Mouse (Mus musculus): Measurements from ENCODE around the gene Fat3.

The Fat3 gene

DNA sequence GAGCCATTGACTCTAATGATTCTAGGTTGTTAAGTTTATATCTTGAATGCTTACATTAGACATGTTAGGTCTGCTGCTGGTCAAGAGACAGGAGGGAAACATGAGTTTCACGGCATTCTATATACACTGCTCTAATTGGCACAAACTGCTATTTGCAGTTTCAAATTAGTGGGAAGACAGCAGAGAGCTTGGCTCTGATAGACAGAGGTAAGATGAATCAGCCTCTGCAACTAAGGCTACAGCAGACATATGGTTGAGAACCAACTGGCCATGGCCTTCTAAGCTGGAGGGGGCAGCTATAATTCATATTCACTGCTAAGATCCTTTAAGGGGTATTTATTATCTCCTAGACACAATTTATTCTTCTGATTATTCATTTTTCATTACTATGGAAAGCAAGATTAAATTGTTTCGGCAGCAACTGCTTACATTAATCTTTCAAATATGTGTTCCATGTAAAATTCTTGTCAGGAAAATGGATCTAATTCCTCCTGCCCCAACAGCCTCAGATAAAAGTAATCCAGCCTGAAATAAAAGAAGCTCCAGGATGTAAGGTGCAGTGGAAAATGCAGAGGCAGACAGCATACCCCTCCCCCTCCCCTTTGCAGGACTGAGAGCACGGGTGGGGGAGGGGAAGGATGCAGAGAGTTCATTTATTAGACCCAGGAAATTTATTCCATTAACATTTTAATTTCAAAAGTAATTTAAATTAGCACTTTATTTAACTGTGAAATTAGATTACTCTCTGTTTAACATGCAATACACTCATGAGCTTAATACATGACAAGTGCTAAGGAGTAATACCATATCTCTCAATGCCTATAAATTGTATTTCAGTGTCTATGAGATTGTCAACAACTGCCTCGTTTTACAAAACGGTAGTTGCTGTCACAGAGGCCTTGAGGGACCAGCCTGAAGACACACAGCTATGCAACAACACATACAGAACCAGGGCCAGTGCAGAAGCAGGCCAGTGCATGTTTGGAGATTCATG, 189.9 kb downstream of the Fat3 start:
- no peak for DNase-seq (ENCODE audit: low read depth, low spot score)

DNA sequence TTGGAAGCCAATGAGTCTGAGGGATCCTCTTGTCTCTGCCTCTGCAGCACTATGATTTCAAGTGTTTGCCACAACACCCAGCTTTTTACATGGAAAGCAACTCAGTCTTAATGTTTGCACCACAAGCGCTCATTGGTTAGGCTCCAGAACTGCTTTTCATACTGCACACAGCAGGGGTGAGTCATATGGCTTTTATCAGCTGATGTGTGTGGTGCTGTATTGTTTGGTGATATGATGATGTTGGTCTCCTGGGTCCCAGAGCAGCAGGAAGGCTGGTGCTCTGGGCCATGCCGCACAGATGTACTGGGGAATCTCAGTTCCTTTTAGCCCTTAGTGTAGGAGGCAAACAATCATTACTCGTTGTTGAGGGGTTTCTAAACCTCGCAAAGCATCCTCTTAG, 190.8 kb downstream of the Fat3 start:
- no peak for DNase-seq (ENCODE audit: low read depth, low spot score)

DNA sequence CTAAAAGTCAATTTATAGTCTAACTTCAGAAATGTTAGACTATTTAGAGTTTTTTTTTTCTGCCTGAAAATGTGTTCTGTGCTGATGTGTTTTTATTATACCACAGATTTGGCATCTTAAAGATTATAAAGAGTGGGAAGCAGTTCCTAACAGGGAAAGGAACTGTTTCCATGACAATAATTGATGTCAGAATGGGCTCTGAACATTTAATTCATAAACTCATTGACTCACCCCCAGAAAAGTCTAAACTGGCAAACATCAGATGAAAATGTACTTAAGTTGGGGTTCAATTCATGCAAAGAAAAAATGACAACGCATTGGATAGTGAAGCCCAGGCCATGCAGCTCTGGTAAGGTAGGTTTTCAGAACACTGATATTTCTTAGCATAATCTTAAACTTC, 193.3 kb downstream of the Fat3 start:
- DNase-seq (ENCODE audit: low read depth, low spot score): no peak

DNA sequence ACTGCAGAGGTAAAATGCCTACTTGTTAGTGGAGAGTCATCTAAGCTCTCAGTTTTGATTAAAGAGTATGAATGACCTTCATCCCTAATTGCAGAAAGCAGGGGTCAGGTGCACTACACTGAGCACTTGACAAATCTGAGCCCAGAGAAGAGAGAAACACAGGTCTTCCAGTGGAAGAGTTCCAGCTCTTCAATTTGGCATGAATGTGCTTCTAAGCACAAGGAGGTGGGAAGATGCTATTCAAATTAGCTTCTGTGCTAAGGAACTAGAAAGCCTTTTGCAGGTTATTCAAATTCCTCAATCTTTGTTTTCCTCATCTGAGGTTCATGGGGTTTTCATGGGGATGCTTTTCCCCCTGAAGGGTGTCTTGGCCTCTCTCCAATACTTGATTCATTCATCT, 194.9 kb downstream of the Fat3 start:
- DNase-seq (ENCODE audit: low read depth, low spot score): no peak

DNA sequence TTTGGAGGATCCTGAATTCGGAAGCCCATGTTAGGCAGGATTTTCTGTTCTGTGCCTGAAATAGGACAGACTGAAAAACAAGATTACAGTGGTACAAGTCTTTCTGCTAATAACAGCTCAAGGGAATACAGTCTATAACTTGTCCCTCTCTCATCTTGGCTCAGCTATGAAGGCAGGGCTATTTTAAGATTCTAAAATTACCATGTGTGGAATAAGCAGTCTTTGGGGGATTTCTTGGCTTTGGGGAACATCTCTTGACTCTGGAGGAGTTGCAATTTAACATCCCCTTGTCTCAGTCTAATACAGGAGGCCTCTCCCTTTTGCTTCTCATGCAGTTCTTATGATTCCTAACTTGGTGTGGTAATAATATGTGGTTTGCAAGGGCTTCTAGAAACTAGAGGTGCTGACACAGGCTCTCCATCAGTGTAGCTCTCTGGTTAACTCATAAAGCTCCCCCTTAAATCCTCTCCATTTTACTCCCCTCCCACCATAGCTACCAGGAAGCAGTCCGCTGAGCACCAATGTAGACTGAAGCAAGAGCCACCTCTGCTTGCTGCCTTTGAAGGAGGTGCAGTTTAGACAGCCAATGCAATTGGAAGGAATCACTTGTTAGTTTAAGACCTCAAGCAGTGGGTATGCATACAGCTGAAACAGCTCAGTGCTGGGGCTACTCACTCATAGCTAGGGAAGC, 195.5 kb downstream of the Fat3 start:
- DNase-seq (ENCODE audit: low read depth, low spot score): no peak

DNA sequence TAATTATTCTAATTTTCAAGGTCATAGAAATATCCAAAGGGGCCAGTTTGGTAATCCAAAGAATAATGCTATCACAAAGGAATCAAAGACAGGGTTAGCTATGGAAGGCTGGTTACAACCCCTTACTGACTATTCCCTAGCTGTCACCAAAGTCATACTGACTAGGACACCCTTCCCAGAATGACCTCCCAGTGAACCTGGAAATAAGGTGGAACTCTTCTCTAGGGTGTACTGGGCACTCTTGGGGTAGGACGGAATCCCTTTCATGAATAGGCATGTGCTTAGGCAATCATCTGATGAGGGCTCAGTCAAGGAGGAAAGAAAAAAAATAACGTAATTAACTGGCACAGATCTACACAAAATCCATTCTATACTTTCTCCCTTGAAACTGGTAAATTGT, 196.1 kb downstream of the Fat3 start:
- no peak for DNase-seq (ENCODE audit: low read depth, low spot score)

DNA sequence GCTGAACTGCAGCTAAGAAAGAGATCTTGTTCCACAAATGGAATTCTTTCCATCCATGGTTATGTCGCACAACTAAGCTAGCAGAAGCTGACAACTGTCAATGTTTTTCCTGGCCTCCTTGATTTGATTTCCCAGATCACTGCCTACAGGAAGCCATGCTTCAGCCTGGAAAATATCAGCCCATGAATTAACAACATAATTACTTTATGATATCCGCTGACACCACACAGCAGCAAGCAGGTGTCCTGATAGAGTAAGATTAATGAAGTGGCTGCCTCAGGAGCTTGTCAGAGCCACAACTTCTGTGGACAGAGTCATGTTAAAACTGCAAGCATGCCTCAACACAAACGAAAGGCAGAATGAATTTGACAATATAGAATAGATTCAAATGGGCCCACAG, 198.6 kb downstream of the Fat3 start:
- no peak for DNase-seq (ENCODE audit: low read depth, low spot score)

DNA sequence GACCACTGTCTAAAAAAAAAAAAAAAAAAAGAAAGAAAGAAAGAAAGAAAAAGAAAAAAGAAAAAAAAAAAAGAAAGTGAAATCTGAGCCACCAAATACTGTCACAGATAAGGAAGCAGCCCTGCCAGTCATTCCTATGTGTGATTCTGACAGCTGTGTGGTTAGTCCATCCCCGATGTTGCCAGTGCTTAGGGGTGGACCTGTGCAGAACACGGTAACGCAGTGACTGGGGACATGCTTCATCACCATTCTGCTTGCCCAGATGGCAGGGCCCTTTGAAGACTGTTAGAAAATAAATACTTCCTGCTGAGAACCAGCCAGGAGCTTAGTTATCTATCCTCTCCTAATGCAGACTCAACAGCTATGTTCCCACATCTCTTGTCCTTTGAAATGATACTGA, 203.2 kb downstream of the Fat3 start:
- no peak for DNase-seq (ENCODE audit: low read depth, low spot score)

DNA sequence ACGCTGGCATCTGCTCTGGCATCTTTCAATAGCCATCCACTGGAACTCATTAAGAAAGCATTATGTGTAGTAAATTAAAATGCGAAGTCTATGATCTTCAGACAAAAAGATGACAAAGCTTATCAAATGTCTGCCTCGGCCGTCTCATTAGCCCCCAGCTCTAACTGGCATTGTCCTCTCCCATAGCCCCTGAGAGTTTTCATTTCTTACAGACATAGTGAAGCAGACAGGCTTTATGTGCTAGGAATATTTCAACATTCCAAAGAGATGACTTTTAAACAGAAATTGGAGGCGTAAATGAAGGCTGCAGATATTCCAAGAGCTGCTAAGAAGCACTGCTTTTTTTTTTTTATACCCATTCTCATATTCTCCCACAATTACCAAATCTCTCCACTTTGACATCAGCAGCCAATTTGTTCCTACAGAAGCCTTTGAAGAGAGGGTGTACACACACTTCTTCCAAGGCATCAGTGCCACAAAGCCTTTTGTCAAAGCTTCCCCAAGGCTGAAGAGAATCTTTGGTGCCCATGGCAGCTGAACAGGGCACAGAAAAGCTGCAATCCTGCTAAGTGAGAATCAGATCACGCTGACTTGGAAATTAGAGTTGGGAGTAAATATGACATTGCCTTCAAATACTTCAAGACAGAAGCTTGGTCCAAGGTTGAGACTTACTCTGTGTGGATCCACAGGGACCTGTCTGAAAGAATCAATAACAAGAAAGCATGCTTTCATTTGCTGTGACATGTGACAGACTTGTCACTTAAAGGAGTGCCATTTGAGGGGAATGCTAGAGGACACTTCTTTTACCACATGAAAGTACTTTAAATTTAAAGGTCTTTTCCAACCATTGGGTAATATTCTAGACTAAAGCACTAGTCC, 206.9 kb downstream of the Fat3 start:
- no peak for DNase-seq (ENCODE audit: low read depth, low spot score)

DNA sequence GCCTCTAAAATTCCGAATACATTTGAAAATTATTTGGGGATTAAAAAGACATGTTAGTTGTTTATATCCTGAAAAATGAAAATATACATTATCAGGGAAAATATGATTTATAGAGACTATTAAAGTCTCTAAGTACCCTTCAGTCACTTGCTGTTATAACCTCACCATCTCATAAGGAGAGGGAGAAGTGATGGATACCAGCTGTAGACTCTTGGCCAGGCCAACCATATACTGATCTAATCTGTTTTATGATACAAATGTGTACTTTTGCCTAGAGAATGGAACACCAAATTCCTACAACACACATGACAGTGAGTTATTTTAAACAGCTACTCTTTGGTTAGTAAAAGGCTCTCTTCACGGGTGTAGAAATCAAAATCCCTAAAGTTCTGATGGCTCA, 208.6 kb downstream of the Fat3 start:
- no peak for DNase-seq (ENCODE audit: low read depth, low spot score)

DNA sequence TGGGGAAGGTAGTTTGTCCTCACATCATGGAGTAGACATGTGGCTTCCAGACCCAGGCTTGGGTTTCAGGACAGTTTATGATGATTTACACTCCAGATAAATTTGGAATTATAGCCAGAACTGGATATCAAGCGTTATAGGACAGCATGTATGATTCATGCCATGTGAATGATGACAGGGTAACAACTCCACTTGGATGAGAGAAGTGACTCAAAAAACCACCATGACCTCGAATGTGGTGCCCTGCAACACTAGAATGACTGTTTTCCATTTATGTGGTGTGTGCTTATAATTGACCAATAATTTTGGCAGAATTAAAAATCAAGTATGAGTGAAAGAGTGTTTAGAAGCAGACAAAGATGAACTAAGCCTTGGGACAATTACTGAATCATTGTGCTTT, 210.2 kb downstream of the Fat3 start:
- DNase-seq (ENCODE audit: low read depth, low spot score): no peak

DNA sequence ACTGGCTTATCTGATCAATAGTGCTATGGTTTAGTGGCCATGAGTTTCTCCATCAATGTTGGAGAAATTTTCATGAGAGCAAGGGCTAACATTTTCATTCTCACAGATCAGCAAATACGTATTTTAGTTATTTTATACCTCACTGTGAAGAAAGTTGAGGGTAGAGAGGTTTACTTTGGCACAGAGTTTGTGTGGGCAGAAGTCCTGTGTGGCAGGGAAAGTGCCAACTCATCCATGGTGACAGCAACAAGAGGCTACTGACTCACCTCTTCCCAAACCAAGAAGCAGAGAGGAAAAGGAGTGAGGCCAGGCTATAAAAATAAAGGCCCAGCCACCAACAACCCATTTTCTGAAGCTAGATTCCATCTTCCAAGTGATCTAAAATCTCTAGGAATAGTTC, 218.1 kb downstream of the Fat3 start:
- DNase-seq (ENCODE audit: low read depth, low spot score): no peak

DNA sequence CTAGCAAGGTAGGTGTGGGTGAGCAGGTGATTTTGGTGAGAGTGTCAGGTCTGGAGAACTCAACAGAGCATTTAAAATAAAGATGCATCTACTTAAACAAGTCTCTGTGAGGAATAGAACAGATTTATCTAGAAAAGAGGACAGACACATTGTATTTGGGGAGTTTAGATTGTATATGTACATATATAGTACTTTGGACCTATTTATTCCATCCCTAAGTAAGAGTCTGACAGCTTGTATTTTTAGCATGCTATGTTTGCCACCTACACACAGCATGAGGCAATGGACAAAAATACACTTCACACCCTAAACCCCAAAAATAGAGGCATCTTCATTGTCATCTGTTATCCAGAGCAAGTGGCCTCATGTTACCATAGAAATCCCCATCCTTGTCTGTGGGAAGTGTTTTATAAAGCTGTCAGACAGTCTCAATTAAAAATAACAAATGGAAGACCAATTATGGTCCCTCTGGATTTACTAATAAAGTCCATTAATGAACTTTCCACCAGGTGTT, 218.7 kb downstream of the Fat3 start:
- no peak for DNase-seq (ENCODE audit: low read depth, low spot score)

DNA sequence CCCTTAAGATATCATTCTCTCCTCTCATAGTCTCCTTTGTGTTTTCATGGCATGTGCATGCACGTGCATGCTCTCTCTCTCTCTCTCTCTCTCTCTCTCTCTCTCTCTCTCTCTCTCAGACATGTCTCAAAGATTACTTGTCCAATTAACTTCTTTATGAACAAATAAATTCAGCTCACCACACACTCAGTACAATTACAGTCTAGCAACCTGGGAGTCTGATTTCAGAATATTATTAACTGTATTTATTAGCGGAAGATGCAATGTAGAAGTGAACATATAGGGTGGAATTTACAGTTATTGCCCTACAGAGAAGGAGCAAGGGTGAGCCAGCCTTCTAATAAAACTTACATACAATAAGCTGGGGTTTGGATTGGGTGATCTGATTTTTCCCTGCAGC, 225.5 kb downstream of the Fat3 start:
- DNase-seq (ENCODE audit: low read depth, low spot score): no peak

DNA sequence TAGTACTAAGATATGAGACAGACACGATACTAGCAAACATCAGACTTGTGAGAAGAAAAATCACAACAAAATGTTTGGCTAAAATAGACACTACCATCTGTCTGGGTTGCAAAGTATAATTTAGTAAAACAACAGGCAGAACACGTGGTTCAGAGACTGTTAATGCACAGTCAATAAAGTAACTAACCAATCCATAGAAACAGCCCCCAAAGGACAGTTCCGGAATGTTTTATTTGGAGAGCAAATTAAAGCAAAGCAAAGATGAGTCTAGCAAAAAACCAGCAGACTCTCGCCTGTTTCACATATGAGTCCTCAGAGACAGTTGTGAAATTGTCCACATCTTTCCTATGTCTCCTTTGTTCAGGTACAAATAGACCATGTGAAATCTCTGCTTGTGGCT, 227.0 kb downstream of the Fat3 start:
- DNase-seq (ENCODE audit: low read depth, low spot score): no peak

DNA sequence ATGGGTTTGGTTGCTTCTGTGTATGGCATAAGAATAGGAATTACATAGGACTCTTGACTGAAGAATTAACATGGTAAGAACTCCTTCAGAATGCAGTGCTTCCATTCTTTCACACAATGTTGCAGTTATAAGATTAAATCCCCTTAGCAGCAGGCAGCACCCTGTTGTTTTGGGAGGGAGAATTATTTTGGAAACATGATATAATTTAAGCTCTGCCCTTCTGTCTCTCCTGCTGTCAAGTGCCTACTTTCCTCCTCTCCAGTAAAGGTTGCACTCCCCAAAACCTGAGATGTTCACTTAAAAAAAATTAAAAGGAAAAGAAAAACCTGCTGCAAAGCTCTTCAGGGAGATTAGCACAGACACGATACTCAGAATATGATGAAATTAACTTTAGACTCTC, 228.3 kb downstream of the Fat3 start:
- no peak for DNase-seq (ENCODE audit: low read depth, low spot score)

DNA sequence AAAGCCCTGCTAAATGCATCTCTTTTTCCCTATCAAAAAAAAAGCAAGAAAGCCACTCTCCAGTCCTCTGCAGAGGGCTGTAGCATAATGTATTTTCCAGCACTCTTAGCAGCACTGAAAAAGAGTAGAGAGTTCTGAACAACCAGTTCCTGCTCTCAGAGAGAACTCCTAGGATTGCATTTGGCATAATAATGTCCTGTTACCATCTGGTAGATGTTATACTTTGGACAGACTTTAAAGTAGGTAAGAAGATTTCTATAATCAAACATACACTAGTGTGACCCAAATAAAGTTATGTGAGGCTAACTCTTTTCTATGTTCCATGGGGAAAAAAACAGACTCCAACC, 230.3 kb downstream of the Fat3 start:
- no peak for DNase-seq (ENCODE audit: low read depth, low spot score)

DNA sequence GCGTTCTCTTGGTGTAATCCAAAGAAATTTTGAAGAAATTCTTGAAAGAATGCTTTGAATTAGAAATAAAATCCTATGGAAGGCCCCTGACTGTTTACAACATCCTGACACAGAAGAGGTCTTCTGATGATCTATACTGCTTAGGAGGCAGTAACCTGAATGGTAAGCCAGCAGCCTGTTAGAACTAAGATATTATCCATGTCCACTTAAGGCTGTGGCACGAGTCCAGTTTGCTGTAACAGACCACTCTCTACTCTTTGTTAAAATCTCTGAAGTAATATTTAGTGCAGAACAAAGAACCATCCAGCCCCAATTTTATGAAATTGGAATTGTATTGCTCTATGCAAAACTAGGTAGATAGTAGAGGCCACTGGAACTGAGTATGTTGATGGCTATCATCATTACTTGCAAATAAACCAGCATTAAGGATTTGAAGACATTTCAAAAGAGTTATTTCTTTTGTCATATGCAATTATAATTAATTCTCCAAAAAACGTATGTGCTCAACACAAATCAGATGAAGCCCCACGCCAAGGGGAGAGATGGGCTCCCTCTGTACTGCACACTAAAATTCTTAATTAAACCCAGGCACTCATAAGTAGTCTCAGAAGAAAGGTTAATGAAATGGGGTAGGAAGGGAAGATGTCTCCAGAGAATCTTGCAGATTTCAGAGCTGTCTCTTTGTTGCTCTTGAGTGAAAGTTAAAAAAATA, 230.9 kb downstream of the Fat3 start:
- DNase-seq (ENCODE audit: low read depth, low spot score): no peak

DNA sequence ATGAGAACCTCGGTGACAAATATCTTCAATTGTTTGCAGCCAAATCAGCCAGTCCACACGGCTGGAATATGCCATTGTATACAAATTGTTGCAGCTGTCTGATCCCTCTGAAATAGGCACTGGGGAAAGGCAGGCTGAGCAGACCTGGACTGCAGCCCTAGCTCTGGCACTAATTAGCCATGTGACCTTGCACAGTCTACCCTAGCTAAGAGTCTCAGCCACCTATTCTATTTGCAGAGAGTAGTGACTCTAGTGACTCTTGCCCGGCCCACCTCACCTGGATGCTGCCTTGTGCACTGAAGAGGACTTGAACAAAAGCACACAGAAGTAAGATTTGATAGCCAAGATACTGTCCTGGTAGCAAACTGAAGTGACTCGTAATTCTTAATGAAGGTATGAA, 235.6 kb downstream of the Fat3 start:
- DNase-seq (ENCODE audit: low read depth, low spot score): no peak

DNA sequence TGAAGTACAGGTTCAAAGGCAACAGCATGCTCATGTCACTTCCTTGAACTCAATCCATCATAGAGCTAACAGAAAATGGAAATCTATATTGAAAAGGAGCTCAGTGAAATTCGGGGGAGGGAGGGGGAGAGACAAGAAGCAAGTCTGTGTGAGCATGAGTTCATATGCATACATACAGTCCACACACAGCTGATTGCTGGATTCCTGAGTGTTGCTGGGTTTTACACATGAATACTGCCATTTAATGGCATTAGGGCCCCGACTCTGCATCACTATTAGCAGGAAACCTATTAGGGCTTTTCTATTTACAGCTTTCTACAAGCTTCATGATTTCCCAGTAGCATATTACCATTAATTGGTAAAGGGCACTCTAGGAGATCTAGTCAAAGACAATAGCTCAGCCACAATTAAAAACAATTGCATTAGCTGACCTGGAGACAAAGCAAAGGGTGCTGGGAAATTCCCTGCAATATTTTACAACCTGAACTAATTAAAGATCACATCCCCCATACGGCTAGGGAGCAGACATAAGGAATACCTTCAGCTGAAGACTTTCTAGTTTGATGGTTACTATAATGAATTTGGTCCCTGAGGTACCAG, 243.7 kb downstream of the Fat3 start:
- DNase-seq (ENCODE audit: low read depth, low spot score): no peak

Data from brain, embryonic 18.5 days (tissue).